Mouse (Mus musculus) left cerebral cortex, adult 8-10 months (tissue): ENCODE measurements around the gene Rfwd3. TPM values are rescaled to one million over a fixed set of nuclear protein-coding genes. Genes with fewer than 3 reads are reported as not detected.

ENCODE experiments used
- total RNA-seq, 4 experiments: library from RNA; stranded (reverse); gene quantifications; 2 replicates each; pipeline ENCODE4 v1.2.4; 2022

Gene Rfwd3
- total RNA-seq, 4 experiments from 2014 or later = 22.4 to 24.1 (median 23.5) TPM

Other genes with a start within 250 kb of the Rfwd3 start
- gene Exosc6, start 243.9 kb downstream of the Rfwd3 start, total RNA-seq = not detected
- gene Clec18a, start 207.8 kb downstream of the Rfwd3 start, total RNA-seq = 1 to 10 TPM; 2.3 to 4.0 (median 3.3) TPM
- 10 to 100 TPM; 29.0 to 36.5 (median 31.5) TPM for gene Pdpr, start 205.6 kb downstream of the Rfwd3 start, total RNA-seq
- 100 to 1,000 TPM; 139 to 145 (median 142) TPM for gene Glg1, start 41.0 kb downstream of the Rfwd3 start, total RNA-seq
- under 1 TPM in 2 of 4 experiments, not detected in 2; 0.30 to 0.33 TPM for gene Mlkl, start 38.0 kb upstream of the Rfwd3 start, total RNA-seq
- 10 to 100 TPM; 23.8 to 26.2 (median 24.8) TPM for gene Fa2h, start 93.6 kb upstream of the Rfwd3 start, total RNA-seq
- gene Wdr59, start 221.9 kb upstream of the Rfwd3 start, total RNA-seq = 10 to 100 TPM; 19.5 to 21.7 (median 20.3) TPM
- 100 to 1,000 TPM; 120 to 139 (median 129) TPM for gene Znrf1, start 235.9 kb upstream of the Rfwd3 start, total RNA-seq